Mouse (Mus musculus): ENCODE measurements around the gene Xpo6. TPM values are rescaled to one million over a fixed set of nuclear protein-coding genes. Genes with fewer than 3 reads are reported as not detected.

Xpo6 gene
- polyA plus RNA-seq, 1 experiment from 2014 or later: 20.8 TPM

DNA sequence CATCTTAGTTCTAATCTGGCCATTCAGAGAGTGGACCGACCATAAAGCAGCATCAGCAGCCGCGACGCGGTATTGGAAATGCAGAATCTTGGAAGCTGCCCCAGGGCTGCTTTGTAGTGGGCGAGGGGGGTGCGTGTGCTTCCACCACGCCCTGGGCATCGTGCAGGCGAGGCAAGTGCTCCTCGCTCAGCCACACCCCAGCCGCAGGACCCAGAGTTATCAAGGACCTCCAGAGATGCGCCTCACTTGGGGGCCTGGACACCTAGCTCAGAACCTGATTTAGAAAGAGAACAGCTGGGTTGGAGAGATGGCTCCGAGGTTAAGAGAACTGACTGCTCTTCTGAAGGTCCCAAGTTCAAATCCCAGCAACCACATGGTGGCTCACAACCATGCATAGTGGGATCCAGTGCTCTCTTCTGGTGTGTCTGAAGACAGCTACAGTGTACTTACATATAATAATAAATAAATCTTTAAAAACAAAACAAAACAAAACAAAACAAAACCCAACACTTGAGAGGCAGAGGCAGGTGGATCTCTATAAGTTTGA is 40.6 kb upstream of the Xpo6 start:
- ATAC-seq (no peak), DNase-seq (ENCODE audit: low spot score) (no peak)
- 71% methylated on average over 14 of the region's 14 CpGs for WGBS
- H3K27me3 ChIP-seq (replicated peaks; ENCODE audit: insufficient read depth, low read length): no peaks in the 10 kb centered on the region
- TF ChIP-seq EP300 (IDR thresholded peaks at IDR 0.05) (no peak), CTCF (IDR thresholded peaks at IDR 0.05) (no peak)
- no peak overlapping the region for H3K27ac ChIP-seq (ENCODE audit: low read length)
- no peaks in the 10 kb centered on the region for H3K4me1 ChIP-seq (ENCODE audit: insufficient read depth, low read depth, low read length)
- no peak overlapping the region for H3K4me3 ChIP-seq (ENCODE audit: low read depth, low read length)
- no peaks in the 10 kb centered on the region for H3K9me3 ChIP-seq (ENCODE audit: low read length)
- H3K9ac ChIP-seq (replicated peaks; ENCODE audit: low read depth): no peak overlapping the region
- H3K36me3 ChIP-seq (ENCODE audit: insufficient read depth, low read length): no peaks in the 10 kb centered on the region
- H3K4me2 ChIP-seq (replicated peaks; ENCODE audit: low read depth, low read length): no peak overlapping the region

DNA sequence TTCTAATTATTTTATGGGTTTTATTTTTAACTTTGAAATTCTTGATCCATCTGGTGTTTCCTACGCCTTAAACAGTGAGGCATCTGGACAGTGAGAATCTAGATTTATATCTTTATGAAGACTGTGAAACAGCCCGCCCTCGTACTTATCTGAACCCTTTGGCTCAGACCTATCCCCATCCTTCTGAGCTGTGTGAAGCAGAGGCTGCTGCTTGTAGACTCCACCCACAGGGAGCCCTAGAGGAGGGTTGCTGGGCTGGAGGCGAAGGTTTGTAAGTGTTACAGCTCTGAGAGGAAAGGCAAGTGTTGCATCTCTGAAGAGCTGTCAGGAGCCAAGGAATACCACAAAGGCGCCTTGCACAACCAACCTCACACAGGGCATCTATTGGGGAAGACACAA is 36.5 kb upstream of the Xpo6 start:
- Histone ChIP-seq H3K9me3 (ENCODE audit: low read length) (no peaks in the 10 kb centered on the region), H3K9ac (replicated peaks; ENCODE audit: low read depth) (no peak overlapping the region), H3K27me3 (replicated peaks; ENCODE audit: insufficient read depth, low read length) (no peaks in the 10 kb centered on the region), H3K4me2 (replicated peaks; ENCODE audit: low read depth, low read length) (no peak overlapping the region), H3K4me1 (ENCODE audit: insufficient read depth, low read depth, low read length) (no peaks in the 10 kb centered on the region), H3K36me3 (ENCODE audit: insufficient read depth, low read length) (no peaks in the 10 kb centered on the region), H3K27ac (ENCODE audit: low read length) (no peak overlapping the region), H3K4me3 (ENCODE audit: low read depth, low read length) (no peak overlapping the region)
- TF ChIP-seq CTCF (IDR thresholded peaks at IDR 0.05) (no peak), EP300 (IDR thresholded peaks at IDR 0.05) (no peak)
- DNase-seq (ENCODE audit: low spot score) (no peak), ATAC-seq (no peak)
- WGBS: 50% methylated on average over 5 of the region's 5 CpGs

DNA sequence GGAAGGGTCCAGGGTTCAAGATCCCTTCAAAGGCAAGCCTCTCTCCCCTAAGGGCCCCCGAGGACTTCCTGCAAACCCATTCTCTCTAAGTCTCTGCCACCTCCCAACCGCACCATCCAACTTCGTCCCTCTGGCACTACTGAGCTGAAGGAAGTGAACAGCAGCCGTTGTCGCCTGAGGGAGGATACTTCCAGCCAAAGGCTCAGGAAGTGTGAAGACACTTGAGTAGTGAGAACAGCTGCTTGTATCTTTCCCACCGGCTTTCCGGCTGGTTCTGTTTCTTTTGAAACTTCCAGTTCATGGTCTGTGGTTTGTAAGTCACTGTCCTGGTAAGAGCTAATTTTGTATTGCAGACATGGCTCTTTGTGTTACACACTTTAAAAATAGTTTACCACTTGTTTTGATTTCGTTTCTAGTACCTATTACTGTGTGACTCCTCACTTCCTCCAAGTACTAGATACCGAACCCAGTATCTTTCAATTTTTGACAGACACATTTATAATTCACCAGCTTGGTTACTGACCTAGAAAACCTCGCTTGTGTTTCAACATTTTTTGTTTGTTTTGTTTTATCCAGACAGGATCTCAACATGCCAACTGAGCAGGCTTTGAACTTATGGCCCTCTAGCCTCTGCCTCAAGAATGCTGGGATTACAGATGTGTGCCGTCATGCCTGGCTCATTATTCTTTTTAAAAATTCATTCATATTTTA is 35.9 kb upstream of the Xpo6 start:
- Histone ChIP-seq H3K4me2 (replicated peaks; ENCODE audit: low read depth, low read length) (no peak overlapping the region), H3K9me3 (ENCODE audit: low read length) (no peaks in the 10 kb centered on the region), H3K4me1 (ENCODE audit: insufficient read depth, low read depth, low read length) (no peaks in the 10 kb centered on the region), H3K27ac (ENCODE audit: low read length) (no peak overlapping the region), H3K36me3 (ENCODE audit: insufficient read depth, low read length) (no peaks in the 10 kb centered on the region), H3K9ac (replicated peaks; ENCODE audit: low read depth) (no peak overlapping the region), H3K27me3 (replicated peaks; ENCODE audit: insufficient read depth, low read length) (no peaks in the 10 kb centered on the region), H3K4me3 (ENCODE audit: low read depth, low read length) (no peak overlapping the region)
- ATAC-seq (no peak), DNase-seq (ENCODE audit: low spot score) (peak; percentile 14)
- TF ChIP-seq EP300 (IDR thresholded peaks at IDR 0.05) (no peak), CTCF (IDR thresholded peaks at IDR 0.05) (no peak)
- WGBS: 30% methylated on average over 11 of the region's 11 CpGs

DNA sequence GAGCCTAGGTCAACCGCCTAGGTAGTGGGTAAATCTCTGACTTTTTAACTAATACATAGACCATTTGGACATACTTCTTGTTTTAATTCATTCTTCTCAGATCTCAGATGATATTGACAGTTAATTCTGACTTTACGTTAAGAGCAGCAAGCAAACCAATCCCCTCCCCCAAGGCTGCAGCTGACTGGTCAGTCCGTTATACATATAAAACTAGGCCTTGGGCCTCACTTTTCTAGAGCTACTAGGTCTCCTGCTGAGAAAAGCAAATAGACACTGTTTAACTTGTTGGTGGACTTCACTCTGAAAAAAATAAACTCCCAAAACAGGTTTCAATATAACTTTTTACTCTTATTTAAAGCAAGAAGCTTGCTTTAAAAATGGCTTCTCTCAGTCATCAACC is 34.3 kb upstream of the Xpo6 start:
- no peak for DNase-seq (ENCODE audit: low spot score)
- WGBS: 76% methylated on average over 3 of the region's 3 CpGs
- Histone ChIP-seq H3K27ac (ENCODE audit: low read length) (no peak overlapping the region), H3K27me3 (replicated peaks; ENCODE audit: insufficient read depth, low read length) (no peaks in the 10 kb centered on the region), H3K9me3 (ENCODE audit: low read length) (no peaks in the 10 kb centered on the region), H3K36me3 (ENCODE audit: insufficient read depth, low read length) (no peaks in the 10 kb centered on the region), H3K4me2 (replicated peaks; ENCODE audit: low read depth, low read length) (no peak overlapping the region), H3K9ac (replicated peaks; ENCODE audit: low read depth) (no peak overlapping the region), H3K4me3 (ENCODE audit: low read depth, low read length) (no peak overlapping the region), H3K4me1 (ENCODE audit: insufficient read depth, low read depth, low read length) (no peaks in the 10 kb centered on the region)
- no peak for TF ChIP-seq EP300 (IDR thresholded peaks at IDR 0.05)
- no peak for TF ChIP-seq CTCF (IDR thresholded peaks at IDR 0.05)
- ATAC-seq: no peak

DNA sequence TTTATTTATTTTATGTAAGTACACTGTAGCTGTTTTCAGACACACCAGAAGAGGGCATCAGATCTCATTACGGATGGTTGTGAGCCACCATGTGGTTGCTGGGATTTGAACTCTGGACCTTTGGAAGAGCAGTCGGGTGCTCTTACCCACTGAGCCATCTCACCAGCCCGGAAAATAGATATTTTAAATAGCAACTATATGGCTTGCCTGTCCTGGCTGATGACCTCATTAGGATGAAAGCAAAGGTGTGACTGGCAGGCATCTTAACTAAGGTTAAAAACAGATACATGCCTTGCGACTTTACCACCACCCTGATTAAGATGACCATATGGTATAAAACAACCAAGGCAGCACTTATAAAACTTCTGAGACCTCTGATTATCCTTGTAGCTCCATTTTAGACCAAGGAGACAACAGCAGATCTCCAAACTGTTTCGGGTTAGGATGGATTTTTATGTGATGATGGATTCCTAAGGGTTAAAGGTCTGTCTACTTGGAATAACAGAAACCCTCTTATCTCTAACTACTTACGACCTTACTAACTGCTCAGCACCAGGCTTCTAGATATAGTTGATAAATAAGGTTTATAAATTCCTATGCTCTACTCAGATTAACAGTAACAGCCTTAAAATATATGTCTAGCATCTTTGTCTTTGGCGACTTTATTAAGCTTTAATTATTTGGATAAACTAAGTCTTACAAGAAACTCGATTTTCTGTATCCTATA is 32.2 kb upstream of the Xpo6 start:
- Histone ChIP-seq H3K9ac (replicated peaks; ENCODE audit: low read depth) (no peak overlapping the region), H3K27ac (ENCODE audit: low read length) (no peak overlapping the region), H3K4me2 (replicated peaks; ENCODE audit: low read depth, low read length) (no peak overlapping the region), H3K9me3 (ENCODE audit: low read length) (no peaks in the 10 kb centered on the region), H3K27me3 (replicated peaks; ENCODE audit: insufficient read depth, low read length) (no peaks in the 10 kb centered on the region), H3K4me1 (ENCODE audit: insufficient read depth, low read depth, low read length) (no peaks in the 10 kb centered on the region), H3K36me3 (ENCODE audit: insufficient read depth, low read length) (no peaks in the 10 kb centered on the region), H3K4me3 (ENCODE audit: low read depth, low read length) (no peak overlapping the region)
- no peak for ATAC-seq
- TF ChIP-seq EP300 (IDR thresholded peaks at IDR 0.05) (no peak), CTCF (IDR thresholded peaks at IDR 0.05) (no peak)
- DNase-seq (ENCODE audit: low spot score): no peak
- 56% methylated on average over 7 of the region's 8 CpGs for WGBS

DNA sequence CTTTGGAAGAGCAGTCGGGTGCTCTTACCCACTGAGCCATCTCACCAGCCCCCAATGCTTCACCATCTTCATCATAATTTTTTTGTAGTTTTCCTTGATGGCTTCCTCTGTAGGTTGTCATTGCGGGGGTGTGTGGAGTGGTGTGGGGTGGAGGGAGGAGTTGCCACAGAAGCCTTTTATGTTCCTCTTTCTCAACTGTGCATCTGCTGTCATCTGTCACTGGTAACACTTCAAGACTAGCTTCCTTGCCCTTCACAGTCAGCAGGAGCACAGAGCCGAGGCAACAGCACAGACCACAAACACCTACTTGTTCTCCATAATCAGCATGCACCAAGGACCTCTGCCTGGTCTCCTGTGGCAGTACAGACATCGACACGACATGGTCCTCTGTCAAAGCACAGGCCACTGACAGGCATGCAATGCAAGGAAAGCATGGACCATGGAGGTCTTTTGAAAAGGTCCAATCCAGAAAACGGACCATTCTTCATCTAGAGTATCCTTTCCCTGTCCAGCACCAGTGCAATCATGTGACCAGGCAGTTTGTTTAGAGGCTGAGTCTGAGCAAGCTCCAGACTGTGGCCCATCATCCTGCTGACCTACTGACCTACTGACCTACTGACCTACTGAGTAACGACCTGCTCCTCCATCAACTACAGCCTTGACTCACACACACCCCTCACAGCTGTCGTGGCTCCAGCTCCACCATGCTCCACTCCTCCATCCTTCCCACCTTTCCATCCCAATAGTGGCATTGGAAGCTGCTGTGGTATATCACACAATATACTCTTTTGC is 30.3 kb upstream of the Xpo6 start:
- Histone ChIP-seq H3K9ac (replicated peaks; ENCODE audit: low read depth) (no peak overlapping the region), H3K36me3 (ENCODE audit: insufficient read depth, low read length) (no peaks in the 10 kb centered on the region), H3K27me3 (replicated peaks; ENCODE audit: insufficient read depth, low read length) (no peaks in the 10 kb centered on the region), H3K27ac (ENCODE audit: low read length) (no peak overlapping the region), H3K9me3 (ENCODE audit: low read length) (no peaks in the 10 kb centered on the region), H3K4me3 (ENCODE audit: low read depth, low read length) (no peak overlapping the region), H3K4me2 (replicated peaks; ENCODE audit: low read depth, low read length) (no peak overlapping the region), H3K4me1 (ENCODE audit: insufficient read depth, low read depth, low read length) (no peaks in the 10 kb centered on the region)
- WGBS: 49% methylated on average over 8 of the region's 8 CpGs
- peak; percentile 22 for DNase-seq (ENCODE audit: low spot score)
- TF ChIP-seq EP300 (IDR thresholded peaks at IDR 0.05) (no peak), CTCF (IDR thresholded peaks at IDR 0.05) (no peak)
- ATAC-seq: no peak

Measured in lung, postnatal 0 days (tissue).